Mouse (Mus musculus): ENCODE data around the gene Ankmy1. TPM values are rescaled to one million over a fixed set of nuclear protein-coding genes. Genes with fewer than 3 reads are reported as not detected.

Gene Ankmy1
- total RNA-seq (2014; fragmentation: Nextera tagmentation) (1.1 TPM in 1 of 2 replicates, not detected in the other), total RNA-seq (2017) (0.42 TPM in 1 of 2 replicates, not detected in the other)

DNA sequence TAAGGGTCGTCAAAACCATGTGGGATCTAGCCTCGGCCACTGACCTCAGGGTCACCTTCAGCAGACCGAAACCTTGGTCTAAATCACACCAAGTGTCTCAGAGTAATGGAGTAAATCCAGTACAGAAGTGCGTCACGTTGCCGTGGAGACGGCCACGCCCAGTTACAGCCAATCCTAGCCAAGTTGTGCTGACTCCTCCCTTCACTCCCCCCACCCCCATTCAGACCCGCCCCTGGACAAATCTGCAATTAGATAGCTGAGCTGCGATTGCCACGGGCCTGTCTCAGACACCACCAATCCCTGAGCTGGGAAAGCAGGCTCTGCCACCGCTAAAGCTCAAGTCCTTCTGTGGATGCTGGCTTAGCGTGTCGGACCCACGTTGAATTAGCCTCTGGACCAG is at the start of gene Ankmy1:
Ankmy1 (minus strand) TSS at position 121 of the 400 bp plus-strand sequence.
- ATAC-seq (replicated peaks; ENCODE audit: low FRiP score, low TSS enrichment, poor library complexity, severe bottlenecking), result peak; percentile 29

DNA sequence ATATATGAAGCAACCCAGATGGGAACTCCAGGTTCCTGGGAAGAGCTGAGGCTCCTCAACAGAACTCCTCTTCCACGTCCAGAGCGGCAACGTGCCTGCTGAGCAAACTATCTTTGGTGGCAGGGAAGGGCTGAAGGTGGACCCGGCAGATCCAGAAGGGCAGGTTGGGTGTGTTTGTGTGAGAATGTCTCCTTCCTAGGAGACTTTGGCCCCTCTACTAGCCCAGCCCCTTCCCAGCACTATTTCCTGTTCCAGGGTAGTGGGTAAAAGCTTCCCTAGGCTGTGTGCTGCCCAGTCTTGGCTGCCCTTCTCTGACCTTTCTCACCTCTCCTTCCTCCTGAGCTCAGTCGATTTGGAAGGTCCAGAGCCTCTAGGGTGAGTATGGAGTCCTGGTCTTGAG is 47.9 kb upstream of the Ankmy1 start, which contains the start of gene Gpr35:
Gpr35 (plus strand) TSS at position 259 of the 400 bp plus-strand sequence.
- ATAC-seq (replicated peaks; ENCODE audit: low FRiP score, low TSS enrichment, poor library complexity, severe bottlenecking), result no peak

DNA sequence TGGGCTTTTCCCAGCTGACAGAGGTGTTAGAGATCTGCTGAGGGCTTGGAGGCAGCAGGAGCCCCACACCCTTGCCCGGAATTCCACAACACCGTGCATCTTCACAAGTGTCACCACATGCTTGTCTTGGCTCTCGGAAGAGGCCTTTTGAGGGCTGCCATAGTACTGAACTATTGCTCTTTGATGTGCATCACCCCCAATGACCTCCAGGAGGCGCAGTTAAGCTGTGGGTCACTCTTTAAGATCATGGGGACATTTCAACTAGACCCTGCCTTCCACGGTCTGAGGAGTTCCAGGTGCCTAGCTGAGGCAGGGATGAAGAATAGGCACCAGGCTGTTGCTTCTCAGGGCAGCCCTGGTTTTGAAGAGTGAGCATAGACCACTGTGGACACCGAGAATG is 46.7 kb upstream of the Ankmy1 start:
- no peak for ATAC-seq (replicated peaks; ENCODE audit: low FRiP score, low TSS enrichment, poor library complexity, severe bottlenecking)

DNA sequence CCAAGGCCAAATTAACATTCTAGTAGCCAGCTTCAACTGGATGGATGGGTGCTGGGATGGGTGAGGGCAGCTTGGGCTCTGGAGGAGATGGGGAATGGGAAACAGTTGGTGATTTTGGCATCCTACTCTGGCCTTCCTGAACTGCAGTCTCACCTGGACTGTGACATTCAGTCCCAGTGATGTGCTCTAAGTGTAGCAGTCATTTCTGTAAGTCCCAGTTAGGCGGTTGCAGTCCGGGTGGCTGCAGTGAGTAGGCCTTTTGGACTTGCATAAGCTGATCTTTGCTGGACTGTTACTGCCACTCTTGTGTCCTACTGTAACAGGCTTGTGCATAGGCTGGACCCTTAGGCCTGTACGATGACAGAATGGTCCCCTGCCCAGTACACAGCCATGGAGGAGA is 45.3 kb upstream of the Ankmy1 start:
- no peak for ATAC-seq (replicated peaks; ENCODE audit: low FRiP score, low TSS enrichment, poor library complexity, severe bottlenecking)

DNA sequence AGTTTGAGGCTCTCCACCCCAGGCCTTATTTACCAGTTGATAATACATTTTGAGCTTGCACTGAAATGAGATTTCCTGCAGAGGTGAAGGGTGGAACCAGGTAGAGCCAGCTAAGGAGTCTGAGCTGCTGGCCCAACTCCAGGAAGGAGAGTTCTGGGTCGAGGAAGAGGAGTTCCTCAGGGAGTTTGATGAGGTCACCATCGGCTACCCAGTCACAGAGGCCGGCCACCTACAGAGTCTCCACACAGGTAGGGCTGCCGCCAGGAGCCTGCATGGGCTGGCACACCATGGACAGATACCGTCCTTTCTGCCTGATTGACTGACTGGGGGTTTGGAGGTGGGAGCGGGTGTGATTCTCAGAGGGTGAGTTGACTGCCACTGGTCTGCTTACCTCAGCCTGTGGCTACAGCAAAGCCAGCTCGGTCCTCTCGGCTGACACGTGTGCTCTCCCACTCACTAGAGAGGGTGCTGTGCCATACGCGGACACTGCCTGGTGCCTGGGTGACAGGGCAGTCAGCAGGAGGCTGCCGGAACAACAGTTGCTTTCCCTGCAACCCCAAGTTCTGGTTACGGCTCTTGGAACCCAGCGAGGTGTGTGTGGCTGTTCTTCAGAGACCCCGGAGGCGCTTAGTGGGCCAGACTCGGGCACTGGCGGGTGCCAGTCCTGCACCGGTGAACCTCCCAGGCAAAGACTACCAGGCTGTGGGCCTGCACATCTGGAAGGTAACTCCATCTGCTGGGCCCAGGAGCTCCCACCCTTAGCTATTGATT is 40.7 kb upstream of the Ankmy1 start:
- ATAC-seq (replicated peaks; ENCODE audit: low FRiP score, low TSS enrichment, poor library complexity, severe bottlenecking), result no peak

DNA sequence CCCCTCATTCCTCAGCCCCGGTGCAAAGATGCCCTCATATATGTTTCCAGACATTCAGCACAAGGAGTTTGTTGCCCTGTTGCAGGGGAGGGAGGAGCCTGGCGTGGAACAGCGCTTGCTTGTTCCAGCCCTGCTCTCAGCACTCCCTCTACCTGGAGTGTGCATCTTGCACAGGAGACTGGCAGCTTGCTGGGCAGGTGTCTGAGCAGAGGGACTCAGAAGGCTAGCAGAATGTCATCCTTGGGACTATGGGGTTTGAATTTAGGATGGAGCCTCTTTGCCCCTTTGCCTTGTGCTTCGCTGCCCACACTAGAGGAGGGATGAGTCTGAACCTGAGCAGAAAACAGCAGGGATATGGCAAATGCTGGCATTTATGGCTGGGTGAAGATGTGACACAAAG is 37.0 kb upstream of the Ankmy1 start:
- no peak for ATAC-seq (replicated peaks; ENCODE audit: low FRiP score, low TSS enrichment, poor library complexity, severe bottlenecking)

DNA sequence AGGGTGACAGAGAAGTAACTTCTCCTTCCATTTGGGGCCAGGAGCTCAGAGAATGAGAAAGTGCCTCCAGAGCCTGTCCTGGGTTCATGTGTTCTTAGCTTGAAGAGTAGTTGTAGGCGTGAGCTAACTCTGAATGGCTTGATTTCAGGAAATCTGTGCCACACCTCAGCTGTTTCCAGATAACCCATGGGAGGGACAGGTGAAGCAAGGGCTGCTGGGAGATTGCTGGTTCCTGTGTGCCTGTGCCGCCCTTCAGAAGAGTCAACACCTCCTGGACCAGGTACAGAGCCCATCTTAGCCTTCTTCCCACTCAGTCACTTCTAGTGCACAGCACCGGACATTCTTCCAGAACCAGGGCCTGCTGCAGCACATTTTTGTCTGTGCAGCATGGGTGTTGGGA is 35.1 kb upstream of the Ankmy1 start:
- no peak for ATAC-seq (replicated peaks; ENCODE audit: low FRiP score, low TSS enrichment, poor library complexity, severe bottlenecking)

DNA sequence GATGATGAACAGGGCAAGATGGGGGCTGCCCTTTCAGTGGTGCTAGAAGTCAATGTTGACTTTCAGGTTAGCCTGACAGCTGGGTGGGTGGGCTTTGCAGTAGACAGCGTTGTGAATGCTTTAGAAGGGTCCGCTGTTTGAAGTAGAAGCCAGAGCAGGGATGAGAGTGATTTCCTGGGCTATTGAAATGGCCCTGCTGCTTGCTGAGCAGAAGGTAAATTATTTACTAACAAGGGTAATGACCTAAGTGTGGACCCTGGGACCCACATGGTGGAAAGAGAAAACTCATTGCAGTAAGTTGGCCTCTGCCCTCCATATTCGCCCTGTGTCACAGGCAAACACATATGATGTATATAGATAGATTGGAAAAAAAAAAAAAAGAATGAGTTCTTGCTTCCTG is 33.8 kb upstream of the Ankmy1 start:
- no peak for ATAC-seq (replicated peaks; ENCODE audit: low FRiP score, low TSS enrichment, poor library complexity, severe bottlenecking)

DNA sequence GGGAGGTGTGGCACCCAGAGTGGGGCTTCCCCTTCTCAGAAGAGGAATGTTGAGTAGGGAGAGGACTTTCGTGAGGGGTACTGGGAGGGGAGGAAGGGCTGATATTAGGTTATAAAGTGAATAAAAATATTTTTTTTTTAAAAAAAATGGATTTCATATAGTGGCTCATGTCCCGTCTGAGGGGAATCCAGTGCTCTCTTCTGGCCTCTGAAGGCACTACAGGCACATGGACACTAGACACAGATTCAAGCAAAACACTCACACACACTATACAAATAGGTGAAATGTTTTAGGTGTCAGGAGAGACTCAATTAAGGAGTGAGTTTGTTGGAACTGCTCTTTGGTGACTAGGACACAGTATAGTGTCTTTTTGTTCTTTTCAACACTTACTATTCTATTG is 33.3 kb upstream of the Ankmy1 start:
- ATAC-seq (replicated peaks; ENCODE audit: low FRiP score, low TSS enrichment, poor library complexity, severe bottlenecking), result no peak

DNA sequence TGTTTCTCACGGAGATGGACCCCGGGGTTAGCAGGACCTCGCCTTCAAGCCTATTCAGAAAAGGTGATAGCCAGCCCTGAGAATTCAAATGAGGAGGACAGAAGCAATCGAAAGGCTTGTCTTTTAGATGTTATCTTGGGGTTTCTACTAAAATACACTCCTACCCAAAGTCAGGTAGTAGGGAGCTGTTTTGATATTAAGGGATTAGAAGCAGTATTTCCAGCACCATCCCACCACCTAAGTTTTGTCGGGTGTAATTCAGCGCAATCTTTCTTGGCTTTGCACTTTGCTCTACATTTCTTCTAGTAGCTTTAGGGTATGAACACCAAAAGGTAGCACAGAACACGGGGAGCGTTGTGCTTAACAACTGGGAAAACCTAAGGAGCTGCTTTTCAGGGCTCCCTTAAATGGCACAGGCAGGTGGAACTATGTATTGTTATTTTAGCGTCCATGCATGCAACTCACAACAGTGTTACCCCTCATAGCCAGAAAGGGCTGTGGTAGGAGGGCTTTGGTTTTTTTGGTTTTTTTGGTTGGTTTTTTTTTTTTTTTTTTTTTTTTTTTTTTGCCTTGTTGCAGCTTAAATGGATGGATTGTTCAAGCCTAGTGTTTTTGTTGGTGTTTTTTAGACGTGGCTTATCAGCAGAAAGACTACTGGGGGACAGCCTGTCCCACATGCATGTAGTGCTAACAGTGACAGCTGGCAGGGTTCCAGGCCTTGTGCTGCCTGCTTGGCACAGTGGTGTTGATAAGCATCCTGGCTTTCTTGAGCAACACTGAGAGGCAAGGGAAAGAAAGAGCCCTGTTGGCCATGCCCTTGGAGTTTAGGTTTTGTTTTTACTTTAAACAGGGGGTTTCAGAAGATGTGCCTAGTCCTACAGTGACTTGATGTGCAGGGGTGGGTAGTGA is 32.6 kb upstream of the Ankmy1 start:
- ATAC-seq (replicated peaks; ENCODE audit: low FRiP score, low TSS enrichment, poor library complexity, severe bottlenecking), result peak; percentile 69

DNA sequence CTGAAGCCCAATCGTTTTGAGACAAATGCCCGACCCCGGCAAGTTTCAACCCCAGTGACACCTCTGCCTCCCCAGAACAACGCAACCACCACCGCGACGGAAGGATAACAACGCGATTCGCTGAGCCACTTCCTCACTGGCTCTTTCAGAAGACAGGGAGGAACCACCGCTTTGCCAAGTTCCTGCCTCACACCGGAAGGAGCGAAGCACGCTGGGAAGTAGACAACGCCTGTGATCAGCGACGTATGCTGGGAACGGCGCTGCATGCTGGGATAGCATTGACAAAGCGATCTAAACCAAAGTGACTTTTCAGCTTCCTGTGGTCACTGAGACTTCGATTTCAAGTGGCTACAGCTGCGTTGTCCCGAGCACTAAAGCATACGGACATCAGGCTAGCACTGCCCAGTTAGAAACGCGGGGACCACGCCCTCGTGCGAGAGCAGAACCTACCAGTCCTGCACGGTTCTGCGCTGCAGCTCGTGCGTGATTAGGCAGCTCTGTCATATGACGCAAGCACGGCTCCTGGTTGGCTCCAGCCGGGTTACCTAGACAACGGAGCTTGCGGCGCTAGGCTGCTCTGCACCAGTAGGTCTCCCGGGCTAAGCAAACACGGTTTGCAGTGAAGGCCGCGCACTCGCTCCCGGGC is 31.6 kb upstream of the Ankmy1 start, which contains the start of gene Capn10:
Capn10 (plus strand) TSS at position 195 of the 646 bp plus-strand sequence.
- ATAC-seq (replicated peaks; ENCODE audit: low FRiP score, low TSS enrichment, poor library complexity, severe bottlenecking), result peak; percentile 93

DNA sequence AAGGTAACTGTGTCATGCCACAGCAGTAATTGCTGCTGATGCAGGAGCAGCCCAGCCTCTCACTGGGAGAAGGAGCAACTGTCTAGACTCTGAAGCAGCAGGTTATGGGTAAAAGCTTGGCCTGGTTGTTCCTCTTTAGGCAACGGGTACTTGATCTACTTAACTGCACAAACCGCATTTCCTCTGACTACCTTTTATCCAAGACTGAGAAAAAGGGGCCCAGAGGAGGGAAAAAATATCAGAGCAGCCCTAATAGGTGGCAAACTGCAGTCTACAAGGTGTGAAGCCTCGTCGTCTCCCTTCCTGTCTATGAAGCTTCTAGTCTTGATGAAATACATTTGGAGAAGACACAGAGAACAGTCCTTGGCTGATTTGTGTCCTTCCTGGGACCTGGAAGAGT is 30.9 kb upstream of the Ankmy1 start:
- ATAC-seq (replicated peaks; ENCODE audit: low FRiP score, low TSS enrichment, poor library complexity, severe bottlenecking), result no peak

DNA sequence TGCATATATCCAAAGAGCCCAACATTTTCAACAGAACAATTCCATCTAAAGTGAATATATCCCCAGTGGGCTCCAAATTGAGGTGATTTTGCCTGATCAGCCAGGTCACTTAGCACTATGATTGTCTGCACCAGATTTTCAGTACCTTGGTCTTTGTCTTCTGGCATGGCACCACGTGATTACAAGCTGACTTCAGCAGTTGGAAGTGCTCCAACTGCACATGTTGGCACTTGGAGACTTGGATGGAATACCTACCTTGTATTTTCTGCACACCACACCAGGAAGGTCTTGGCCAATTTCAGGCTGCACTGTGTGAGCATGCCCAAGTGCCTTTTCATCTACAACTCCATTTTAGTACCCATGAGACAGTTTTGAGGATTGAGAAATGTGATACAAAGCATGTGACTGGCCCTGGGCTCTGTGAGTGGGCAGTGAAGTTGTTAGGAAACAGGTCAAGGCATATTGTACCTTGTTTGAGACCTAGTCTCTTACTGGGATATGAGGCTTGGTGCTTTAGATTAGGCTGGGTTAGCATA is 27.5 kb upstream of the Ankmy1 start:
- ATAC-seq (replicated peaks; ENCODE audit: low FRiP score, low TSS enrichment, poor library complexity, severe bottlenecking), result no peak

DNA sequence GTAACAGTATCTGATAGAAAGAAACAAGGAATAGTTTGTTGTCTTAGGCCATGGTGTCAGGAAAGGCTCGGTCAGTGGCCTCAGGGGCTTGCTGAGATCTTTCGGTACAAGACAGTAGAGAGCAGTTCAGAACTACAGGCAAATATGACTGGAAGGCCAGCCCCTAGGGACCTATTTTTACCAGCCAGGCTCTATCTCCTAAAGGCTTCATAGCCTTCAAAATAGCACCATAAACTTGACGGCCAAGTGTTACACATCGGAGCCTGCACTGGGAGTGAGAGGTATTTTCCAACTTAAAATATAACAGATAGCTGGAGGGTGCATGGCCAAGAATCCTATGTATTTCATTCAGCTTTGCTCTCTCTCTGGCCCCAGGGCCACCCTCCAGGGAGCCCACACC is 18.8 kb upstream of the Ankmy1 start:
- ATAC-seq (replicated peaks; ENCODE audit: low FRiP score, low TSS enrichment, poor library complexity, severe bottlenecking), result no peak

DNA sequence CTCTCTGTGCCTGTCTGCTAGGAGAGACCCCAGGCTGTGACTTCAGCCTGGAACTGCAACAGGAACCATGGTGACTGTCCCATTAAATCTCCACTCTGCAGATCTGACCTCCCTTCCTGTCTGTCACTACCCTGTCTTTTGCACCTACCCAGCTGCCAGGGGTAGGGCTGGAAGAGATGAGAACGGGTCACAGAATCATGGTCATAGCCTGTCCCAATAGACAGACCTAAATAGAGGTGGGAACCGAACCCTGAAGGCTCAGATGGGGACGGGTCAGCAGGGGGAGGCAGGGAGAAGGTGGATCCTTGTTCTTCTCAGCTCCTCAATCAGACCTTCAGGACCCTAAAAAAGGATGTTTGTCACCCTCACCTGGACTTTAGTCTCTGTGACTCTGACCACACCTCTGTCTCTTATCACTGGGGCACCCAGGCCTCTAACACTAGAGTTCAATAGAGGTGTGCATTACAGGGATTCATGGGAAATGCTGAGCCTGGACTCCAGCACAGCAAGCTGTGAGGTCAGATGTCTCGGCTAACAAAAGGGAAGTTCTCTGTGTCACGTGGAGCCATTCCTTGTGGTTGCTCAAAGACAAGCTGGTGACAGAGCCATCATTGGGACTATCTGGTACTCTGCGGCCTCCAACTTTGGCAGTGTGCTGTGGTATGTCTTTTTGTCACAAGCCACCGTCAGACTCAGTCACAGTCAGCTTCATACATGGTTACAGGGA is 17.9 kb upstream of the Ankmy1 start:
- no peak for ATAC-seq (replicated peaks; ENCODE audit: low FRiP score, low TSS enrichment, poor library complexity, severe bottlenecking)

DNA sequence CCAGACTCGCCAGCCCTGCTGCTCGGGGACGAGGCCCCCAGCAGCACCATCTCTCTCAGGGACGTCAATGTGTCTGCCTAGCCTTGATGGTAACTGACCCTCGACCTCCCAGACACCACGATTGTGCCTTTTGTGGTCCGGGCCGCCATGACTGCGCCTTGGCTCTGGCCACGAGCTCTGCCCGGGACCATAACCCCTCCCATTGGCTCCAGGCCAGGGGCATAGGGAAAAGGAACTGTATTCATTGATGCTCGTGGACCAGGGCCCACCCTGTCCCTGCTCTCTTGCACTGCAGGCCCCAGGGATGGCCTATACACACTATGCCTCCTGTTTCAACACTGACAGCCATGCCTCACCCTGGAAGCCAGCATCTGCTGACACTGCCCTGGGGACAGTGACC is 17.1 kb upstream of the Ankmy1 start:
- ATAC-seq (replicated peaks; ENCODE audit: low FRiP score, low TSS enrichment, poor library complexity, severe bottlenecking), result no peak

DNA sequence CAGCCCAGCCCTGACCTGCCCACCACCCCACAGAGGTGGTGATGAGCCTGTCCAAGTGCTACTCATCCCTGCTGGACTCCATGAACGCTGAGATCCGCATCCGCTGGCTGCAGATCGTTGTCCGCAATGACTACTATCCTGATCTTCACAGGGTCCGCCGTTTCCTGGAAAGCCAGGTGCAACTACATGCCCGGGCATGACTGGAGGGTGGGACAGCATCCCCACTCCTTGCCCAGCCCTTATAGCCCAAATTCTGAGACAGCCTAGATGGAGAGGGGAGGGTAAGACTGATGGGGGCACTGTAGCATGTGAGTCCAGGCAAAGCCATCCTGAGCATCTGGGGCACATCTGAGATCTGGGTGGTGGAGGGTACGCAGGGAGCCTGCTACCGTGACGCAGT is 16.4 kb upstream of the Ankmy1 start:
- ATAC-seq (replicated peaks; ENCODE audit: low FRiP score, low TSS enrichment, poor library complexity, severe bottlenecking), result no peak

DNA sequence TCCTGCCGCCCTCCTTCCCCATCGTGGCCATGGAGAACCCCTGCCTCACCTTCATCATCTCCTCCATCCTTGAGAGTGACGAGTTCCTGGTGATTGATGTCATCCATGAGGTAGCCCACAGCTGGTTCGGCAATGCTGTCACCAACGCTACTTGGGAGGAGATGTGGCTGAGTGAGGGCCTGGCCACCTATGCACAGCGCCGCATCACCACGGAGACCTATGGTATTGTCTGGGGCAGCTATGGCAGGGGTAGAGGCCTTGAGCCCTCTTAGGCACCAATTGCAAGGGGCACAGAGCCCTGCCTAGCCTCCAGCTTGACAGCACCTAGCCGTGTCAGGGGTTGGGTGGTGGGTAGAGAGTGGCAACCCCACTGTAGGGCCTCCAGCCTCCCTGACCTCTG is 14.0 kb upstream of the Ankmy1 start:
- no peak for ATAC-seq (replicated peaks; ENCODE audit: low FRiP score, low TSS enrichment, poor library complexity, severe bottlenecking)

DNA sequence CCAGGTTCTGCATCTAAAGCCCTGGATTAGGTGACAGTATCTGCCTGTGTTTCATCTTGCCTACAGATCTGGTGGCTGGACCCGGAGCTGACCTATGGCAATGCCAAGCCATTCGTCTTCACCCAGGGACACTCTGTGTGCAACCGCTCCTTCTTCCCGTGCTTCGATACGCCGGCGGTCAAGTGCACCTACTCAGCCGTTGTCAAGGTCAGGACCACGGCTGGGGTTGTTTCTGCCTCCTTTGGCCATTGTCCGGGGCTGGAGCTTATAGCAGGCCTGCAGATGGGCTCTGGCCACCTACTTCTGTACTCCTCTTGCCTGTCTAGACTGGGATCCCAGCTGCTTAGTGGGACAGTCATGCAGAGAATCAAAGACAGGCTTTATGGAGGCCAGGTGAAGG is 12.3 kb upstream of the Ankmy1 start:
- no peak for ATAC-seq (replicated peaks; ENCODE audit: low FRiP score, low TSS enrichment, poor library complexity, severe bottlenecking)
